Mouse (Mus musculus): ENCODE measurements around the gene Prdx5. TPM values are rescaled to one million over a fixed set of nuclear protein-coding genes. Genes with fewer than 3 reads are reported as not detected.
"Not testable (repeated sequence)": the region's sequence is repeated elsewhere in the genome, so short reads cannot be mapped to it uniquely, and the experiment has no call there.

Gene Prdx5
- total RNA-seq, 2 experiments from 2014 or later = 368 to 411 TPM

DNA sequence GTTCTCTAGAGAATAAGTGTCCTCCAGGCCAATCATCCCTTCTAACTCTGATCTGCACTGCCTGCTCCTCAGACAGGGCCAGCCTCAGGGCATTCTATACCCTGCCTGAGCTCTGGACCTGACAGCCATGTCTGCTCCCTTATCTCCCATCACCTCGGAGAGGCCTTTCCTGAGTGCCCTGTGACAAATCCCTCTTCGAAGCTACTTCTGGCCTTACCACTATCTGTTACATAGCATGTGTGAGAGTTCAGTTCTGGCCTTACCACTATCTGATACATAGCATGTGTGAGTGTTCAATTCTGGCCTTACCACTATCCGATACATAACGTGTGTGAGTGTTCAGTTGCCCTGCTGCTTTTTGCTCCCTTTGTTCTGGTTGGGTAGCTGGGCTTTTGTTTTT is 5.4 kb upstream of the Prdx5 start:
- DNase-seq = no peak

DNA sequence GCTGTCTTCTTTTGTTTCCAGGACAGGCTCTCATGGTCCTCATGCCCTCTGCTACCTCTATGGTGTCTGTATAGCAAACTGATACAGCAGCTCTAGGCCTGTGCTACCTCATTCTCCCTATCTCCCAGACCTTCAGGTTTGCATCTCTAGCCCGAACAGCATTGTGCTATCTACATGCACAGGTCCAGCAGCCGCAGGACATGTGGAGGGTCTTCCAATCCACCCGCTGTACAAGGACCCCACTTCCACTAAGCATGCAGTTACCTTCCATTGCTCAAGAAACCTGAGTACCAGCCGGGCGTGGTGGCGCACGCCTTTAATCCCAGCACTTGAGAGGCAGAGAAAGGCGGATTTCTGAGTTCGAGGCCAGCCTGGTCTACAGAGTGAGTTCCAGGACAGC is 4.6 kb upstream of the Prdx5 start:
- DNase-seq = no peak

DNA sequence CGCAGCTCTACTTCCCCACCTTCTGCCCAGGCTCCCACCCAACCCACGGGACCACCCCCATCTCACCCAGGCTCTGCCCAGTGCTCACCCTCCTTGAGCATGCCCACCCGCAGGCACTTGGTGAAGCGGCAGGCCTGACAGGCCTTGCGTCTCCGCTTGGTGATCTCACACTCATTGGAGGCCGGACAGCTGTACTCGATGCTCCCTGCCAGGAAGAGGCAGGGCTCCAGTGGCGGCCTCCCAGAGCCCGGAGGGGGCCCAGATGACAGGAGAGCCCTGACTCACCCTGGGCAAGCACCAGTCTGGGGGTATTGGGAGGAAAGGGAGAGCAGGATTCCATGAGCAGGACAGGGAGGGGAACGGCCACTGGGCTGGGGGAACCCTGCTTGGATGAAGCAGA is 4.1 kb upstream of the Prdx5 start:
- DNase-seq = no peak

DNA sequence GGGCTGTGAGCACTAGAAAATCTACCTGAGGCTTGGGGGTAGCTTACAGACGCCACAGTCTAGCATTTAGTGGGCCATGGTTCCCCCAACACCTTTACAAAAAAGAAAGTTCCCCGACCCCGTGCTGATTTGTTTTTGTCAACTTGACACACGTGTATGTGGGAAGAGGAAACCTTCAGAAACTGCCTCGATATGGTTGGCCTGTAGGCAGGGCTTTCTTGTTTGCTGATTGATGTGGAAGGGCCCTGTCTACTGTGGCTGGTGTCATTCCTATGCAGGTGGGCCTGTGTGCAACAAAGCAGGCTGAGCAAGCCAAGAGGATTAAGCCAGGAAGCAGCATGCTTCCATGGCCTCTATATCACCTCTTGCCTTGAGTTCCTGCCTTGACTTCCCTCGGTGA is 3.1 kb upstream of the Prdx5 start:
- no peak for DNase-seq

DNA sequence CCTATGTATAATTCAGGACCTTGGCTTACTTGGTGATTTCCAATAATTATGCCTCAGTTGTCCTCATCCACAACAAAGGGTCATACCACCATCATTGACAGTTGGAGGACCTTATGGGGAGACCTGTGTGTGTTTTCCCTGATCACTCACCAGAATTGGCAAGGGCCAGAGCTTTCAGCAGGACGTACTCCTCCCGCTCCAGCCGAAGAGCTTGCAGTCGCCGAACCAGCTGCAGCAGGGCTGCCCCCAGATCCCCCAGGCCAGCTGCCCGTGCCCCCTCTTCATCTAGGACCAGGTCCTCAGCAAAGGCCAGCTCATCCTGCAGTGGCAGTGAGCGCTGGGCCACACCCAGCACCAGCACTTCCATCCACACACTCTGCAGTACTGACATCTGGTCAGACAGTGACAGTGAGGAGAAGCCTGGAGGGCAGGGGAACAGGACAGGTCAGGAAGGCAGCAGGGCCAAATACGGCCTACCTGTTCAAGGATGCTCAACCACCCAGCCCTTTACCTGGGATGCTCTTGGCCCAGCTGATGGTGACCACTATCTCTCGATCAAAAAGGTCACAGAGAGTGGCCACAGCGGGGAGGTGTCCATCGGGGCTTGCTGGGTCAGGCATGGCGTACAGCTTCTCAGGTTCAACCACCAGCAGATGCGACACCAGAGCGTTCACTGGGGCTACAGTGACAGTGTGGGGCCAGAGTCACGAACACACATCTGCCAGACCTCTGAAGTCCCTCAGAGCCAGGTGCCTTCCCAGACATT is 2.5 kb upstream of the Prdx5 start:
- DNase-seq = no peak

DNA sequence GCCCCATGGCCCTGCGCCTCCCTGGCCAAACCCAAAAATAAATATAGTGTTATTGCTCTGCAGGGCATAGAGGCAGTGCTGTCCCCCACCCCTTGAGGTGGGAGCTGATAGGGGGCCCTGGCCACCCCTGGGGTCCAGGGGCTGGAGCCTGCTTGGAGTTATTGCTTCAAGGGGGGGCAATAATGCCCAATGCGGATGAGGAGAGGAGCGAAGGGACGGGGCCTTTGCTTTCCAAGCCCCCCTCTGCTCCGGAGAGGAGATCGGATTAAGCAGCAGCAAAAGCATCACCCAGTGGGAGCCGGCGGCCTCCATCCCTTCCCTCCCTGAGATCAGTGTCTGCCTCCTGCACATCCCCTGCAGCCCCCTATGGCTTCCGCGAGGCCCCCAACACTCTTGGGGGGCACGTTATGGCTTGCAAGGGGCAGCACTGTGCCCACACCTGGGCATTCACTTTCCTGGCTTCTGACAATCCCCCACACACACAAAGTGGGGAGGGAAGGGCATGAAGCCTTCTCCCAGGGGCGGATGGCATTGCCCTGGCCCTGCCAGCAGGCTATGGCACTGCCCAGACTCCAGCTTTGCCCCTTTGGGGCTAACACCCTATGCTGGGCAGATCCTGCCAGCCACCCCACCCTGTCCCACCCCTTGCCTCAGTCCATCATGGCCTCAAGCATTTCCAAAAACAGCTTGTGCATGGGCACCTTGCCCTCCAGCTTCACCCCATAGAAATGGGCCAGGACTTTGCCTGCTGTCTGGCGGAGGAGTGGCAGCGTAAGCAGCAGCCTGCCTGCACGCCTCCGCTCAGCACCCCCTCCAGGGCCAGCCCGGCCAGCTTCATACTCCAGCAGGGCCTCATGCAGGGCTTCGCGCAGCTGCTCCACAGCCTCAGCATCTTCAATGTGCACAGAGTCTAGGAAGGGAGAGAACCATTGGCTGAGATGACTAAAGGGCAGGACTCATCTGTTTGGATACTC is 1.5 kb upstream of the Prdx5 start:
- DNase-seq = no peak

DNA sequence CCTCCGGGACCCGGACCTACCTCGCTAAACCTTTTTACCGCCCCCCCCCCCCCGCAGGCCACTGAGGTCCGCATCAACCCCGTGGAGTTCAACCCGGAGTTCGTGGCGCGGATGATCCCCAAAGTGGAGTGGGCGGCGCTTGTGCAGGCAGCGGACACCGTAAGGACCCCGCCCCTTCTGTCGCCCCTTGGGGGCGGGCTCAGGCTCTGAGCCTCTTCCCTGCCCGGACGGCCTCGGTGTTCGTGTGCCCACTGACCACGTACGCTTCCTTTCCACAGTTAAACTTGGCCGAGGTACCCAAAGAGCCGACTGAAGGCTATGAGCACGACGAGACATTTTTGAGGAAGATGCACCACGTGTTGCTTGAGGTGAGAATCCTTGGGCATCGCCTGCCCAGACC is 400 bp upstream of the Prdx5 start:
- DNase-seq = peak in 1 of 2 experiments; percentile 46

DNA sequence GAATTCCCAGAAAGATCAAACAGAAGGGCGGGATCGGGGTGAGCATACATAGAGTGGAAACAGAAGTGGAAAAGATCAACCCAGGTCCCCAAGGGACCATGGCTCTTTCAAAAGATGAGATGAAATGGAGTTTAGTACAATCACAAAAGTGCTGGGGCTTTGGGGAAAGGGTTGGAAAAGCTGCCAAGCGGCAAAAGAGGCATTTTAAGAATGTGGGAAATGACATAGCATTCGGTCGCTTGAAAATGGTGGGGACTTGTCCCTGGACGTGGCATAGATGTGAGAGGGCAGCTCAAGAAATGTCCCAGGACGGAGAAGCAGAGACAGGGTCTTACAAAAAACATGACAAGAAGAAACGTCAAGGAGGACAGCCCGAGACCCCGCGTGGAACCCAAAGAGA is 885 bp downstream of the Prdx5 start:
- no peak for DNase-seq

DNA sequence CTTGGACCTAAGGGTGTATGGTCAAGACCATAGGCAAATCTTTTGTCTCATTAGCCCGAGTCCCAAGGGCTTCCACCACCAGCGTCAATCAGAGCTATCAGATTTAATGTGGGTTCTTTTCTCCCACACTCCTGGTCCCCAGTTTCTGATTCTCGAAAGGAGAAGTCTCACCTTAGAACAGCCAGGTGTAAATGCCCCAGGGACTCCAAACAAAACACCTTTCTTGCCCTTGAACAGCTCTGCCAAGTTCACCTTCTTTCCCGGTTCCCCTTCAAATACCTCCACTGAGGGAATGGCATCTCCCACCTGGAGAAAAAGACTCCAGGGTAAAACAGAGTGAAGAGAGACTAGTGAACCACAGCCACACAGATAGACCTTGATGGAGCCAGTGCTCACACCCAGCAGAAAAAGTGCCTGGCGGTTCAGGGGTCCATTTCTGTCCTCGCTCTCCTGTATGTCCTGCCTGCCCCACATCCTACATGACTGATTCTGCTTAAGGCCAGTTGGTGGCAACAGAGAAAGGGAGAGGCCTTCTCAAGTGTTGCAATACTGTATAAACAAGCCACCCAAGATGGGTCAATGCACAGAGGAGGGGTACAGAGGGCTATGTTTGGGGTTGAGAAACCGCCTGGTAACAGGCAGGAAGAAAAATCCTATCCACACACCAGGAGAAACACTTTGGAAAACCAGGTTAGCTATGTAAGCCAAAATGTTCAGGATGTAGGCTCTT is 1.9 kb downstream of the Prdx5 start:
- DNase-seq = no peak

DNA sequence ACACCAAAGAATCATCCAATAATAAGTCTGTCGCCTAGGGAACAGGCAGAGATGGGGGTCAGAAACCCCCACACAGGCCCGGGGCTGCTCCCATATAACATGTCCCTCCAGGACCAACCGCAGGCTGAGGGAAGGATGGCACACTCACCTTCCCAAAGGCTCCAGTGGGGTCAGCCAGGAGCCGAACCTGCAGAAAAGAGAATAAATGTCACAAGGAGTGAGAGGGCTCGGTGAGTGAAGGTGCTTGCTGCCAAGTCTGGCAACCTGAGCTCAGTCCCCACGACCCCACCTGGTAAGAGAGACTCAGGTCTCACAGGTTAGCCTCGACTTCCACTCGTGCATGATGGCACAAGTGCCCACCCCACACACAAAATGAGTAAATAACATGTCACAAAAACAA is 2.8 kb downstream of the Prdx5 start:
- no peak for DNase-seq

DNA sequence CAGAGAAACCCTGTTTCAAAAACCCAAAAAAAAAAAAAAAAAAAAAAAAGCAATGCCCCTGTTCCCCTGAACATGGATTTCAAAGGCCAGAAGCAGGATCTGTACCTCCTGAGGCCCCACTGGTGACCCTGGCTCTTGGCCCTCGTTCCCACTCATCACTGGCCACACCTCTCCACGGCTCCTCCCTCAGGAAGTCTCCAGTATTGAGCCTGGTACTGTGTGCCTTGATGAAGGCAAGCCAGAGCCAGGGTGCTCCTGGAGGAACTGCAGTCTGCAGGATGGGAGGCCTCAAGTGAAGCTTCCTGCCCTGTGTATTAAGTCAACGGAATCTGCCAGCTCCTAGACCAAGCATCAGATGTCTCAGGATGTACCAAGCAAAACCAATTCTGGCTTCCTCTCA is 3.7 kb downstream of the Prdx5 start:
- DNase-seq = no peak

DNA sequence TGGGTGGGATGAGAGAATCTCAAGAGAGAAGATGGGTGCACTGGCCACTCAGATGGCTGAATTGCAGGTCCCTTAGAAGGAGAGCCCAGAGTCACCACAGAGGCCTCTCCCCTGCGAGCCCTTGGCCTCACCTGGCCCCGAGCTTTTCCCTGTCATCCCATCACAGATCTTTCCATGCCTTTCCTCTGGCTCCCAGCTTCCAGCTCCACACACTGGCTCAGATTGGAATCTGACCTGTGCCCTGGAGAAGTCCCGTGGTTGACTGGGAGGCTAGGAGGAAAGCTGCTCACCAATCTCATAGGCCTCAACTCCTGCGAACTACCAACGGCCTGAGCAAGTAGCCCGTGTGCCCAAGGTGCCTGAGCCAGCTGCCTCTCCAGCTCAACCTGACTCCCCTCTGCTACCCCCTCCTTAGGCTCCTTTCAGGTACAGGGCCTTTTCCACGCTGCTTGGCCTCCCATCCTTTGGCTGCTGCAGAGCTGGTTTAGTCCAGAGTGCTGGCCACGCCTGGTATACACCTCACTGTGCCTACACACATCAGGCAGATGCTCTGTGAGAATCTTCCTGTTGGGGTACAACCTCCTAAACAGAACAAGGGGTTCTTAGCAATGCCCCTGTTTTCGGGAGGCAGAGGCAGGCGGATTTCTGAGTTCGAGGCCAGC is 4.3 kb downstream of the Prdx5 start:
- DNase-seq = no peak

DNA sequence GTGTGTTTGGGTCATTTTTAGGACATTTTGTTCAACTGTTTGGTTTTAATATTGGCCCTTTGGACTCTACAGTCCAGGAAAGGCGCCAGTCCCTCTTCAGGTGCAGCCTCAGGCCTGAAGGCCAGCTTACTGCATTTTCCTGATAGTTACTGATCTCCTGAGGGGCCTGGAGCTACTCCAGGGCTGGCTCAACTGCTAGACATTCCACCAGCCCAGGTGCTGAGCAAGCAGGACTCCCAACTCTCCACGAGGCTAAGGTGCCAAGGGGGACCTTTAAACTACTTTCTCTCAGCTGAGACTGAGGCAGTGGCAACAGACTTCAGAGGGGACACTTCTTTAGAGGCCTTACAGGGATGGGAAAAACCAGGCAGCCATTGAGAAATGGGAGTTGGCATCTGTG is 5.1 kb downstream of the Prdx5 start:
- no peak for DNase-seq

DNA sequence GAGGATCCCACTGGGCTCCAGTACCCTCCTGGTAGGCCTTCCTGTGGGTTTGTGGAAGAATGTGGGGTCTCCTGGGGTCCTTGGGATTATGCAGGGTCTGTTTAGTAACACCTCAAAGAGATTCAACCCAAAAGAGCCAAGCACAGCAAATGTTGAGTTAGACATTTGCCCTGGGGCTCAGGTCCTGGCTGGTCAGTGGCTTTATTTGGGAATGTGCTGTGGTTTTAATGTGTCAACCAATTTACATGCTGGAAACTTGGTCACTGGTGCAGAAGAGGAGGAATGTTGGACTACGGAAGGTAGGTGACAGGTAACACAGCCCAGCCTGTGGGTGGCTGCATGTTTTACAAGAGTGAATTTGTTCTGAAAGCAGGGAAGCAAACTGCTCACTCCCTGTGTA is 6.9 kb downstream of the Prdx5 start:
- no peak for DNase-seq

DNA sequence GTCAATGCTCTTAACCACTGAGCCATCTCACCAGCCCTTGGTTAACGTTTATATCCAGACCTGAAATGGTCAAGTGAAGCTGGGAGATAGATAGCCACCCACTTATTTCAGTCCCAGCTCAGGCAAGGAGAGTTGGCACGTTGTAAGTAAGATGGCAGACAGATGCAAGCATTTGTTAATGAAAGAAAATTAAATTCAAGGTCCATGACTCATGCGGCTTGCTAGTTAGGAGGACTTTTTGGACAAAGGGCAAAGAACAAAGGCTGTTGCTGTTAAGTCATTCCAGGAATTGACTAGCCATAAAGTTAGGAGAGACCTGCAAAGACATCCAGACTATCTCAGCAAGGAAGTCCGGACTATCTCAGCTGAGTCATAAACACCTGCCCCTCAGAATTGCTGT is 10.3 kb downstream of the Prdx5 start:
- no peak for DNase-seq

DNA sequence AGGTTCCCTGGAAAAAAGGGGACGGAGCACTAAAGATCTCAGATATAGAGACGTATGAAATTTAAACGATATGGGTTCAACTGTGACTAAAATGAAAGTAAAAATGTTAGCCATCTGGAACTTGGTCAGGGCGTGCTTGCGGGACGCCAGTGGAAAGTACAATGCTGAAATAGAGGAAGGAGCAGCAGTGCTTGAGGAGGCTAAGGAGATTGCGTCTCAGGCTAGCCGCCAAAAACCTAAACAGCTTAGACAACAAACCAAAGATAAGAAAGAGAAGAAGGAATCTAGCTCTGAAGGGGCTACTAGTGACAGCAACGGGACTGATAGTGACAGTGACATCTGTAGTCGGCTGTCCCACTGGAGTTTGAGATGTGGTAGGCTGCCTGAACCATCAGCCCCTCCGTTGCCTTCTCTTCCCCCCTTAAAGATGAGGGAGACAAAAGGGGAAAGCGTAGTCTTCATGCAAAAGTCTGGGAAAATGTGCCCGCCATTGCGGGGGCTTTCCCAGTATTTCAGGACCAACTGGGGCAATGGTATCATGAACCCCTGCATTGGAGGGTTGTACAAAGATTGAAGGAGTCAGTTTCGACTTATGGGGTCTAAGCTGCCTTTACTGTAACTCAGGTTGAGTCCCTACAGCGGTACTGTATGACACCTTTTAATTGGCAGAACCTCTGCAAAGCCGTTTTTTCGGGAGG is 14.1 kb downstream of the Prdx5 start:
- DNase-seq = not testable (repeated sequence)

DNA sequence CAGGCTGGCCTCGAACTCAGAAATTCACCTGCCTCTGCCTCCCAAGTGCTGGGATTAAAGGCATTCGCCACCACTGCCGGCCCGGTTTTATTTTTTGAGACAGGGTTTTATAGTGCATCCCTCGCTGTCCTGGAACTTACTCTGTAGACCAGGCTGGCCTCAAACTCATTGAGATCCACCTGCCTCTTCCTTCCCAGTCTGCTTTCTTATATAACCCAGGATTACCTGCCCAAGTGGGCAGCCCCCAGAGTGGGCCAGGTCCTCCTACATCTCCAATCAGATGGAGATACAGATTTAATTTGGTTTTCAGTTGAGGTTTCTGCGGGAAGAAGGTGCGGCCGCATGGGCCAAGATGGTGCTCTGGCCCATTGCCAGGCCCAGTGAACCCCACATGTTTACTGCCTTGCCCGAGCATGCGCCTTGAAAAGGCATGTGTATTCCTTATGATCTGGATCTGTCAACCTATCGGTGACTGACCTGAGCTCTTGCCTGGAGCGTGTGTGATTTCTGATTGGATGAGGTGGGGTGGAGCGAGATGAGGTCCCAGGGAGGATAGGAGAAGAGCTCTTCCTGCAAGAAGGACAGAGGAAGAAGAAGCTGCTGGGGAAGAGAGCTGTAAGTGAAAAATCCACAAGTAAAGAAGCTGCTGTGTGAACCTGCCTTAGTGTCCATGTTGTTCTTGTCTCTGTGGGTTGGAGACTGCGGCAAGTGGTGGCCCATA is 16.0 kb downstream of the Prdx5 start:
- DNase-seq = no peak

DNA sequence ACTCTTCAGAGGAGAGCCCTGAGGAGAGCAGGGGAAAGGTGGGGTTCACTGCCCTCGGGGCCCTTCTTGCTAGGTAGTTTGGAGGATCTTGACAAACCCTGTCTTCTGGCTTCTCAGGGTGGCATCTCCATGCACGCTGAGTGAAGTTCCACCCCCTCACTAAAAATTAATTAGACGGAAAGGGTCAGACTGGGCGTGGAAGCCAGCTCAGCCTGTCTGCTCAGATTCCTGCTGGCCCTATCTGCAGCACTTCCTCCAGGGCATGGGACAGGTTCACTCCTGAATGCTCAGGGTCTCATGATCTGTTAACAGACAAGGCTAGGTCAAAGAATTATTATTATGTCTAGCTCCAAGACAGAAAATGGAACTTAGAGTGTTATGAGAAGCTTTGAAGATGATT is 17.4 kb downstream of the Prdx5 start:
- DNase-seq = no peak

DNA sequence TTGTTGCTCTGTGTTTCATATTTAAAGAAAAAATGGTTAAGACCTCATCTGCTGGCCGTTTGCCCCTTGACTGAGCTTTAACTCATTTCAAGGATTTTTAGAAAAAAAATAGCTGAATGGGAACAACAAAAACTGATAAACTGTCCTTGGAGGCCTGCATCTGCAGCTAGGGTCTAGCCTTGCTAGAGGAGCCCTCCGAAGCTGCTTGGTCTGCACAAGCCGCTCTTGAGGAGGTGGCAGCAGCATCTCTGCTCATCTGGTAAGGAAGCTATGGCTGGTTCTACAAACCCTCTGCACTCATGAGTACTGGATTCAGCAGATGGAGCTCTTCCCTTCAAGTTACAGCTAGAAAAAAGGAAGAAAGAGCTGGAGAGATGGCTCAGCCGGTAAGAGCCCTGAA is 31.9 kb downstream of the Prdx5 start:
- DNase-seq = no peak

DNA sequence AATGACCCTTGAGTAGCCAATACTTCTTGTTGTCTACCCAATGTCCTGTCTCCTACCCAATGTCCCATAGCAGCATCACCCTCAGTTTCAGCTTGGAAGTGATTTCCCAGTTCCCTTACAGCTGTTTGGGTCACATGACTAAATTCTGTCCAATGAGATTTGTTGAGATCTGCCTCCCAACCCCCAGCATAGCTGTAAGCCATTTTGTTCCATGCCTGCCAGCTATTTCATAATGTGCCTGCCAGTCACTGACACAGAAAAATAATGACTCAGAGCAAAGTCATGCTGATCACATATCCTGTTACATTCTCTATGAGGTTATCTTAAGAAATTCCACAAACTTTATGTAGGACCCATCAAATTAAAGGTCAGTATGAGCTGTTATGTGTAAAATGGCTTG is 33.1 kb downstream of the Prdx5 start:
- DNase-seq = no peak

DNA sequence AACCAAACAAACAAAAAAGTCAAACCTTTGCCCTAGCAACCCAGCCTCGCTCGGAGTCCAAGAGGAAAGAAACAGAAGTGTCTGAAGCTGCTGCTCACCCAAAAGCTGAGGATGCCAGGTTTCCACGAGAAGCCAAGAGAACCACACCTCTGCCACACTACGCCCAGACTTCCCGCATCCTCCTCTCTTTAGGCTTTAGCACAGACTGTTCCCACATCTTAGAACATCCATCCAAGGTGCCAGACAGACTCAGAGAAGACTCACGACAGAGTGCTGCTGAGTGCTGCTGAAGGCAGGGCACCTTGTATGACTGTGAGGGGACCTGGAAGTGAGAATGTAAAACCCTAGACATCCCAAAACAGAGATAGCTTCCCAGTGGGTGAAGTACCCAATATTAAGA is 34.1 kb downstream of the Prdx5 start:
- no peak for DNase-seq

Data from layer of hippocampus, postnatal 36 days (tissue).